Mouse (Mus musculus): ENCODE data around the gene Tnip1. TPM values are rescaled to one million over a fixed set of nuclear protein-coding genes. Genes with fewer than 3 reads are reported as not detected.

Tnip1 gene
- polyA plus RNA-seq, 1 experiment from 2014 or later, result 13.6 TPM

- Histone ChIP-seq H3K36me3 (no peaks in the 10 kb centered on the region), H3K27ac (replicated peaks) (no peak overlapping the region), H3K4me1 (no peaks in the 10 kb centered on the region), H3K27me3 (no peaks in the 10 kb centered on the region), H3K9me3 (no peaks in the 10 kb centered on the region), H3K4me2 (replicated peaks) (no peak overlapping the region), H3K4me3 (no peak overlapping the region), H3K9ac (replicated peaks) (no peak overlapping the region)
- no peak for ATAC-seq (ENCODE audit: low FRiP score, low read depth)
- 54% methylated on average over 4 of the region's 4 CpGs for WGBS
Measured at GRCm38 (mm10) chr11:54984581-54984980, 21.9 kb upstream of the Tnip1 start.

DNA sequence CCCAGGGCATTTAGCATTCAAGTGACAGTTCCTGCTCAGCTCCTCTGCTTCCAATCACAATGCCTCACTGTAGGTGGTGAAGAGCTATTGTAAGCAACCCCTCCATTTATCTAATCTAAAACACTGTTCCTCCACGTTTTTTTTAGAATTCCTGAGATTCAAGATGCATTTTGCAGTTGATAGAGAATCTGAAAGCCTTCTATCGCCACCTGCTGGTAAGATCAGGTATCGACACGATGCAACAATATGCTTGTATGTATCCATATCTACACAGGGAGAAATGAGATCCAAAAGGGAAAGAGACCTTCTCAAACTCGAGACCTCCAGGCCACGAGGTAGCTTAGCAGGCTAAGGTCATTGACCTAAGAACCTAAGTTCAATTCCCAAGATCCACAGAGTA lies 21.4 kb upstream of the Tnip1 start:
- no peaks in the 10 kb centered on the region for H3K9me3 ChIP-seq
- no peaks in the 10 kb centered on the region for H3K36me3 ChIP-seq
- no peak for ATAC-seq (ENCODE audit: low FRiP score, low read depth)
- H3K4me2 ChIP-seq (replicated peaks), result no peak overlapping the region
- under 1% methylated on average over 6 of the region's 6 CpGs for WGBS
- no peak overlapping the region for H3K9ac ChIP-seq (replicated peaks)
- no peak overlapping the region for H3K4me3 ChIP-seq
- H3K27ac ChIP-seq (replicated peaks), result no peak overlapping the region
- H3K27me3 ChIP-seq, result no peaks in the 10 kb centered on the region
- no peaks in the 10 kb centered on the region for H3K4me1 ChIP-seq

DNA sequence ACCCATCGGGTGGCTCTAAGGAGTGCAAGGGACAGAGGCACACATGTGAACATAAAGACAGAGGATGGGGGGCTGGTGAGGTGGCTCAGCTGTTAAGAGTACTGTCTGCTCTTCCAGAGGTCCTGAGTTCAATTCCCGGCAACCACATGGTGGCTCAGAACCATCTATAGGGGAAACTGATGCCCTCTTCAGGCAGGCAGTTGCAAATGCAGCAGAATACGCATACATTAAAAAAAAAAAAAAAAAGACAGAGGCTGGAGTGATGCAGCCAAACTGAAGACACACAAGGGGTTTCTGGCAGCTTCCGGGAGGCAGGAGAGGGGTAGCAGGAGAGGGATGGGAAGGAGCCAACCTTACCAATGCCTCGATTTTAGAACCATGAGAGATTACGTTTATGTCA lies 19.8 kb upstream of the Tnip1 start:
- Histone ChIP-seq H3K27ac (replicated peaks) (no peak overlapping the region), H3K9ac (replicated peaks) (no peak overlapping the region), H3K36me3 (no peaks in the 10 kb centered on the region), H3K4me3 (no peak overlapping the region), H3K4me2 (replicated peaks) (no peak overlapping the region), H3K4me1 (no peaks in the 10 kb centered on the region), H3K27me3 (no peaks in the 10 kb centered on the region), H3K9me3 (no peaks in the 10 kb centered on the region)
- ATAC-seq (ENCODE audit: low FRiP score, low read depth), result no peak
- 86% methylated on average over 6 of the region's 6 CpGs for WGBS

DNA sequence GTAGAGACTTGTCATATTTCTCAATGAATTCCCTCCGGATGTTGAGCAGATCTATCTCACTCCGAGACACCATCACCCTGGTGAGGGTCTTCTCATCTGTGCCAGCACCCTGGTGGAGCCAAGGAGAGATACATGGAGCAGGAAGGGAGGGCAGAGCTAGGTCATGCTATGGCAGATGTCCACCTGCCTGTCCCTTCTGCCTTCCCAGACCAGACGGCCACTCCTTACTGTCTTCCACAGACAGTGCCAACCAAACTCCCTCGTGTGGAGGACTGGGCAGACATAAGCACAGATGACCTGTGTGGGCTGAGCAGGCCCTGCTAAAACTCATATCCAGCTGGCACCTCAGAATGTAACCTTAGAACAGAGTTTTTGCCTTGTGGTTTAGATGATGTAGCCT lies 18.9 kb upstream of the Tnip1 start:
- no peaks in the 10 kb centered on the region for H3K4me1 ChIP-seq
- H3K9ac ChIP-seq (replicated peaks), result no peak overlapping the region
- H3K36me3 ChIP-seq, result no peaks in the 10 kb centered on the region
- no peaks in the 10 kb centered on the region for H3K9me3 ChIP-seq
- no peak overlapping the region for H3K4me2 ChIP-seq (replicated peaks)
- no peak overlapping the region for H3K4me3 ChIP-seq
- H3K27ac ChIP-seq (replicated peaks), result no peak overlapping the region
- no peak for ATAC-seq (ENCODE audit: low FRiP score, low read depth)
- WGBS, result 94% methylated on average over 4 of the region's 4 CpGs
- H3K27me3 ChIP-seq, result no peaks in the 10 kb centered on the region

- Histone ChIP-seq H3K9me3 (no peaks in the 10 kb centered on the region), H3K9ac (replicated peaks) (no peak overlapping the region), H3K4me3 (no peak overlapping the region), H3K27ac (replicated peaks) (no peak overlapping the region), H3K4me1 (peaks cover 9% of the 10 kb centered on the region; the same call in 1 of the 2 replicates), H3K4me2 (replicated peaks) (no peak overlapping the region), H3K36me3 (no peaks in the 10 kb centered on the region), H3K27me3 (no peaks in the 10 kb centered on the region)
- 68% methylated on average over 6 of the region's 6 CpGs for WGBS
- no peak for ATAC-seq (ENCODE audit: low FRiP score, low read depth)
Measured at GRCm38 (mm10) chr11:54977385-54977937, 14.7 kb upstream of the Tnip1 start.

- H3K27ac ChIP-seq (replicated peaks), result no peak overlapping the region
- H3K4me1 ChIP-seq, result peaks cover 9% of the 10 kb centered on the region; the same call in 1 of the 2 replicates
- H3K9ac ChIP-seq (replicated peaks), result no peak overlapping the region
- 100% methylated on average over 2 of the region's 2 CpGs for WGBS
- H3K4me3 ChIP-seq, result no peak overlapping the region
- ATAC-seq (ENCODE audit: low FRiP score, low read depth), result no peak
- no peak overlapping the region for H3K4me2 ChIP-seq (replicated peaks)
- H3K36me3 ChIP-seq, result no peaks in the 10 kb centered on the region
- no peaks in the 10 kb centered on the region for H3K27me3 ChIP-seq
- no peaks in the 10 kb centered on the region for H3K9me3 ChIP-seq
Measured at GRCm38 (mm10) chr11:54976351-54976750, 13.6 kb upstream of the Tnip1 start.

GRCm38 (mm10) chr11:54975756-54976155 lies 13.0 kb upstream of the Tnip1 start:
- no peak for ATAC-seq (ENCODE audit: low FRiP score, low read depth)
- H3K4me3 ChIP-seq, result no peak overlapping the region
- H3K9me3 ChIP-seq, result no peaks in the 10 kb centered on the region

GRCm38 (mm10) chr11:54975340-54975739 lies 12.6 kb upstream of the Tnip1 start:
- Histone ChIP-seq H3K4me1 (peaks cover 9% of the 10 kb centered on the region; the same call in 1 of the 2 replicates), H3K4me2 (replicated peaks) (no peak overlapping the region), H3K27me3 (no peaks in the 10 kb centered on the region), H3K36me3 (no peaks in the 10 kb centered on the region), H3K9ac (replicated peaks) (no peak overlapping the region), H3K27ac (replicated peaks) (no peak overlapping the region), H3K4me3 (no peak overlapping the region), H3K9me3 (no peaks in the 10 kb centered on the region)
- ATAC-seq (ENCODE audit: low FRiP score, low read depth), result no peak
- 86% methylated on average over 5 of the region's 5 CpGs for WGBS

More at GRCm38 (mm10) chr11:54975756-54976155, 13.0 kb upstream of the Tnip1 start:
- WGBS, result 95% methylated on average over 2 of the region's 2 CpGs
- H3K36me3 ChIP-seq, result no peaks in the 10 kb centered on the region
- no peaks in the 10 kb centered on the region for H3K27me3 ChIP-seq
- H3K27ac ChIP-seq (replicated peaks), result no peak overlapping the region
- peaks cover 9% of the 10 kb centered on the region; the same call in 1 of the 2 replicates for H3K4me1 ChIP-seq
- H3K9ac ChIP-seq (replicated peaks), result no peak overlapping the region
- no peak overlapping the region for H3K4me2 ChIP-seq (replicated peaks)

DNA sequence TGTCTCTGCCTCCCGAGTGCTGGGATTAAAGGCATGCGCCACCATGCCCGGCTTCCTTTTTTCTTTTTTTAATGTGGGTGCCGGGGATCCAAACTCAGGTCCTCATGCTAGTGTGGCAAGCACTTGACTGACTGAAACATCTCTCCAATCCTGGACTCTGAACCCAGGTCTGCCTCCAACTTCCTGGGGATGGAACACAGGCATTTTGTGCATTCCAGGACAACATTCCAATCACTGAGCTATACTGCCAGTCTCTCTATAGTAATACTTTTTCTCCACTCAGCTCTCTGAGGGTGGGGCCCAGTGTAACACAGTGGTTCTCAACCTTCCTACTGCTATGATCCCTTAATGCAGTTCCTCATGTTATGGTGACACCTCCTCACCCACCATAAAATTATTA lies 11.9 kb upstream of the Tnip1 start:
- no peak overlapping the region for H3K9ac ChIP-seq (replicated peaks)
- no peak overlapping the region for H3K4me2 ChIP-seq (replicated peaks)
- no peak overlapping the region for H3K27ac ChIP-seq (replicated peaks)
- H3K36me3 ChIP-seq, result no peaks in the 10 kb centered on the region
- peaks cover 9% of the 10 kb centered on the region; the same call in 1 of the 2 replicates for H3K4me1 ChIP-seq
- WGBS, result 87% methylated on average over 4 of the region's 4 CpGs
- ATAC-seq (ENCODE audit: low FRiP score, low read depth), result no peak
- no peaks in the 10 kb centered on the region for H3K9me3 ChIP-seq
- no peaks in the 10 kb centered on the region for H3K27me3 ChIP-seq
- H3K4me3 ChIP-seq, result no peak overlapping the region

GRCm38 (mm10) chr11:54973481-54974212 lies 10.9 kb upstream of the Tnip1 start:
- Histone ChIP-seq H3K36me3 (no peaks in the 10 kb centered on the region), H3K9ac (replicated peaks) (no peak overlapping the region), H3K27ac (replicated peaks) (0 out of 2 replicates have a peak overlapping the region, but pooled peaks have one; percentile 39), H3K27me3 (no peaks in the 10 kb centered on the region), H3K4me1 (peaks cover 9% of the 10 kb centered on the region; the same call in 1 of the 2 replicates), H3K9me3 (no peaks in the 10 kb centered on the region), H3K4me2 (replicated peaks) (no peak overlapping the region), H3K4me3 (no peak overlapping the region)
- no peak for ATAC-seq (ENCODE audit: low FRiP score, low read depth)
- WGBS, result 66% methylated on average over 8 of the region's 8 CpGs

GRCm38 (mm10) chr11:54972789-54973188 lies 10.1 kb upstream of the Tnip1 start:
- 66% methylated on average over 6 of the region's 6 CpGs for WGBS
- H3K4me3 ChIP-seq, result no peak overlapping the region
- ATAC-seq (ENCODE audit: low FRiP score, low read depth), result no peak
- H3K4me1 ChIP-seq, result peaks cover 9% of the 10 kb centered on the region; the same call in 1 of the 2 replicates
- no peaks in the 10 kb centered on the region for H3K27me3 ChIP-seq
- H3K4me2 ChIP-seq (replicated peaks), result no peak overlapping the region
- no peaks in the 10 kb centered on the region for H3K36me3 ChIP-seq
- H3K9me3 ChIP-seq, result no peaks in the 10 kb centered on the region
- H3K27ac ChIP-seq (replicated peaks), result no peak overlapping the region
- no peak overlapping the region for H3K9ac ChIP-seq (replicated peaks)

GRCm38 (mm10) chr11:54972049-54972723 lies 9.5 kb upstream of the Tnip1 start:
- no peaks in the 10 kb centered on the region for H3K27me3 ChIP-seq
- no peaks in the 10 kb centered on the region for H3K9me3 ChIP-seq
- no peak overlapping the region for H3K4me2 ChIP-seq (replicated peaks)
- no peaks in the 10 kb centered on the region for H3K36me3 ChIP-seq
- 62% methylated on average over 4 of the region's 4 CpGs for WGBS
- ATAC-seq (ENCODE audit: low FRiP score, low read depth), result no peak
- H3K4me3 ChIP-seq, result no peak overlapping the region
- no peak overlapping the region for H3K9ac ChIP-seq (replicated peaks)
- peaks cover 9% of the 10 kb centered on the region; the same call in 1 of the 2 replicates for H3K4me1 ChIP-seq
- no peak overlapping the region for H3K27ac ChIP-seq (replicated peaks)

All from midbrain, embryonic 12.5 days (tissue).